Mouse (Mus musculus) heart, embryonic 11.5 days (tissue): ENCODE data around the gene Tssc4. TPM values are rescaled to one million over a fixed set of nuclear protein-coding genes. Genes with fewer than 3 reads are reported as not detected.
A peak's percentile ranks its signal among the peaks of the same experiment; 100 is the strongest.

Experiments used
- ATAC-seq: fragments of 200-750 bp; cut with Nextera tagmentation; replicated peaks from 2 replicates; pipeline ENCODE4 v1.8.0; 2017; ENCODE audit warnings: moderate library complexity; ENCODE audit not compliant: insufficient number of reproducible peaks, low FRiP score, low TSS enrichment
- H3K27ac ChIP-seq: fragments of 300-500 bp; sonication (generic); 2 replicates; pipeline ENCODE4 v1.5.1; 2014; ENCODE audit warnings: mild to moderate bottlenecking, low read depth, low read length
- H3K27me3 ChIP-seq: fragments of 300-500 bp; sonication (generic); 2 replicates; pipeline ENCODE4 v1.6.1; 2014; ENCODE audit warnings: mild to moderate bottlenecking, low read length, mixed read lengths; ENCODE audit not compliant: control insufficient read depth, insufficient read depth
- H3K36me3 ChIP-seq: fragments of 300-500 bp; sonication (generic); 2 replicates; pipeline ENCODE4 v1.6.1; 2014; ENCODE audit warnings: mild to moderate bottlenecking, low read length, moderate library complexity, mixed read lengths; ENCODE audit not compliant: control insufficient read depth, insufficient read depth
- H3K4me1 ChIP-seq: fragments of 300-500 bp; sonication (generic); 2 replicates; pipeline ENCODE4 v1.6.1; 2014; ENCODE audit warnings: low read length; ENCODE audit not compliant: control insufficient read depth, insufficient read depth
- H3K4me2 ChIP-seq: fragments of 300-500 bp; sonication (generic); 2 replicates; pipeline ENCODE4 v1.6.1; 2014; ENCODE audit warnings: mild to moderate bottlenecking, moderate library complexity
- H3K4me3 ChIP-seq: fragments of 300-500 bp; sonication (generic); 2 replicates; pipeline ENCODE4 v1.5.1; 2014; ENCODE audit warnings: low read depth, low read length
- H3K9ac ChIP-seq: fragments of 300-500 bp; sonication (generic); 2 replicates; pipeline ENCODE4 v1.6.1; 2014; ENCODE audit warnings: mild to moderate bottlenecking, low read depth, low read length, moderate library complexity
- H3K9me3 ChIP-seq: fragments of 300-500 bp; sonication (generic); replicated peaks from 2 replicates; pipeline ENCODE4 v1.6.1; 2016; ENCODE audit warnings: low read length; ENCODE audit not compliant: control insufficient read depth
- WGBS: fragments of 180-500 bp; shearing (Covaris S2); extraction: QIAGEN DNeasy Blood & Tissue Kit; methylation state at CpG from one replicate; pipeline ENCODE4 v1.1.7; 2014; ENCODE audit not compliant: insufficient replicate concordance; 5-methylcytosine and 5-hydroxymethylcytosine counted together
- polyA plus RNA-seq: library from polyadenylated mRNA; unstranded; fragments of >200 nt; fragmentation: Nextera tagmentation; extraction: Ambion mirVana; gene quantifications from 2 replicates; pipeline ENCODE4 v1.2.1, GENCODE M21; 2014

Tssc4 gene
- polyA plus RNA-seq, result 36.2 and 48.4 TPM in 2 replicates

DNA sequence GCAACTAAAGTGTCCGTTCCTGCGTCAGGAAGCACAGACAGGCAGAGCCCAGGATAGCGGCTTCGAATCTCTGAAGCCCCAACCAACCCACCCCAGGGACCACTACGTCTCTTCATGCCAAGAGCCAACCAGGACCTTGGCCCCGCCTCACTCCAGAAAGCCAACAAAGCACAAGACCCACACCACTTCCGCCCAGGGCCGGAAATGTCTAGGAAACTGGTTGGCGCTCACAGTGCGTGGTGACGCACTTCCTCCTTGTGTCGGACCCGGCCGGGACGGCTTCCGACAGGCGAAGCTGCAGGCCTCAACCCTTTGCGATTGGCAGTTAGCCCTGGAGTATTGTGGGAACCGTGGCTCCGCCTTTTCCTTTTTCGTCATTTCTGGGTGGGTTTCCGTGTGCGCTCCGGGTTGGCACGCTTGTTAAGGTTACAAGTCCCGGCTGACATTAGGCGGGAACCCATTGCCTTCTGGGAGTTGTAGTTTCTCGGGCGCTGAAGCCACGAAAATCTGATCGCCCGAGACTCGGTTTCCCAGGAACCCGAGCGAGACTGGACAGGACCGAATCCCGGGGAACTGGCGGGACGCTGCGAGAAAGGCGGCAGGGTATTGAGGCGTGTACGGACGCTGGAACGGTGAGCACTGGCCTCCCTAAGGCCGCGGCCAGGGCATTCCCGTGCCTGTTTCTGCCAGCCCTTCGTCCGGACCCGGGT lies at the start of gene Tssc4:
Gene Tssc4 (plus strand): TSS at position 368 of the 710 bp plus-strand sequence.
- WGBS, result under 1% methylated on average over 51 of the region's 51 CpGs
- peak within 1 kb of the TSS; percentile 92 for H3K27ac ChIP-seq
- peaks cover 37% of the 10 kb centered on the region for H3K36me3 ChIP-seq
- peaks cover 15% of the 10 kb centered on the region for H3K4me1 ChIP-seq
- peak within 1 kb of the TSS; percentile 91 for H3K4me2 ChIP-seq
- peak; percentile 90 for ATAC-seq
- H3K4me3 ChIP-seq, result peak within 1 kb of the TSS; percentile 85
- peak within 1 kb of the TSS; percentile 91 for H3K9ac ChIP-seq
- H3K9me3 ChIP-seq, result no peaks in the 10 kb centered on the region
- peaks cover 3% of the 10 kb centered on the region; the same call in 1 of the 2 replicates for H3K27me3 ChIP-seq

DNA sequence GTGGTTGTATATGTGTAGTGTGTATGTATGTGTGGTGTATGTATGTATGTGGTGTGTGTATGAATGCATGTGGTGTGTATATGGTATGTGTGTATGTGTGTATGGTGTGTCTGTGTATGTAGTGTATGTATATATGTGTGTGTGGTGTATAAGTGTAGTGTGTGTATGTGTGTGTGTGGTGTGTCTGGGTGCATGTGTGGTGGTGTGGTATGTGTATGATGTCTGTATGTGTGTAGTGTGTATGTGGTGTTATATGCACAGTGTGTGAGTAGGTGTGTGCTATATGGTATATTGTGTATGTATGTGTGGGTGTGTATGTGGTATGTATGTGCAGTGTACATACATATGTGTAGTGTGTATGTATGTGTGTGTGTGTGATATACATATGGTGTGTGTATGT lies 49.0 kb upstream of the Tssc4 start:
- Histone ChIP-seq H3K36me3 (no peaks in the 10 kb centered on the region), H3K27ac (no peak overlapping the region), H3K27me3 (no peaks in the 10 kb centered on the region), H3K4me3 (no peak overlapping the region), H3K4me1 (peaks cover 23% of the 10 kb centered on the region), H3K4me2 (no peak overlapping the region), H3K9me3 (no peaks in the 10 kb centered on the region), H3K9ac (no peak overlapping the region)
- no peak for ATAC-seq

GRCm38 (mm10) chr7:143020764-143021163 lies 48.3 kb upstream of the Tssc4 start:
- H3K27me3 ChIP-seq, result no peaks in the 10 kb centered on the region
- no peak for ATAC-seq
- WGBS, result 78% methylated on average over 3 of the region's 3 CpGs
- H3K4me3 ChIP-seq, result no peak overlapping the region
- no peak overlapping the region for H3K27ac ChIP-seq
- H3K4me1 ChIP-seq, result peaks cover 17% of the 10 kb centered on the region
- no peaks in the 10 kb centered on the region for H3K36me3 ChIP-seq
- H3K9ac ChIP-seq, result no peak overlapping the region
- H3K9me3 ChIP-seq, result no peaks in the 10 kb centered on the region
- no peak overlapping the region for H3K4me2 ChIP-seq

GRCm38 (mm10) chr7:143021356-143022164 lies 47.5 kb upstream of the Tssc4 start:
- Histone ChIP-seq H3K9ac (no peak overlapping the region), H3K4me3 (no peak overlapping the region), H3K4me1 (peaks cover 9% of the 10 kb centered on the region; the same call in 1 of the 2 replicates), H3K36me3 (no peaks in the 10 kb centered on the region), H3K9me3 (no peaks in the 10 kb centered on the region), H3K27me3 (no peaks in the 10 kb centered on the region), H3K27ac (no peak overlapping the region), H3K4me2 (no peak overlapping the region)
- no peak for ATAC-seq
- 58% methylated on average over 5 of the region's 5 CpGs for WGBS

DNA sequence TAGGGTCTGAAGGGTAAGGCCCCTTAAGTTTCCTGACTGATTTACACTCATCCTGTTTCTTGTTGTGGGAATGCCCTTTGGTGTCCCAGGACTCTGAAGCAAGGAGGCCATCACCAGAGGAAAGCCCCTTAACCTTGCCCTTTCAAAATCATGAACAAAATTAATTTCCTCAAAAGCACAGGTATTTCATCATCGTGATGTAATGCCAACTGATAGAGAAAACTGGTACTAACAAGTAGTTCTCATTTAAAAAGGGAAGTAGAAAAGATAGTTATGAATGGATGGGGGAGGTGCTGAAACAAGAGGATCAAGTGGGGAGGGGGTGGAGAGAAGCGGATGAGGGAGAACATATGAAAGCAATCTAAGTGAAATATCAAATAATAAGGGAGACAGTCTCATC lies 45.5 kb upstream of the Tssc4 start:
- H3K4me3 ChIP-seq, result no peak overlapping the region
- no peaks in the 10 kb centered on the region for H3K27me3 ChIP-seq
- no peaks in the 10 kb centered on the region for H3K9me3 ChIP-seq
- no peak overlapping the region for H3K4me2 ChIP-seq
- H3K9ac ChIP-seq, result no peak overlapping the region
- WGBS, result 91% methylated on average over 2 of the region's 2 CpGs
- no peaks in the 10 kb centered on the region for H3K36me3 ChIP-seq
- ATAC-seq, result no peak
- 0 out of 2 replicates have a peak, but pooled peaks cover 2% of the 10 kb centered on the region for H3K4me1 ChIP-seq
- no peak overlapping the region for H3K27ac ChIP-seq

- Histone ChIP-seq H3K4me2 (no peak overlapping the region), H3K9me3 (no peaks in the 10 kb centered on the region), H3K27me3 (no peaks in the 10 kb centered on the region), H3K36me3 (no peaks in the 10 kb centered on the region), H3K9ac (no peak overlapping the region), H3K4me3 (no peak overlapping the region), H3K4me1 (0 out of 2 replicates have a peak, but pooled peaks cover 2% of the 10 kb centered on the region), H3K27ac (no peak overlapping the region)
- no peak for ATAC-seq
- 86% methylated on average over 1 of the region's 1 CpGs for WGBS
Observed at GRCm38 (mm10) chr7:143024293-143024692, 44.8 kb upstream of the Tssc4 start.

- Histone ChIP-seq H3K36me3 (no peaks in the 10 kb centered on the region), H3K4me2 (no peak overlapping the region), H3K27ac (no peak overlapping the region), H3K4me3 (no peak overlapping the region), H3K9ac (no peak overlapping the region), H3K4me1 (0 out of 2 replicates have a peak, but pooled peaks cover 2% of the 10 kb centered on the region), H3K27me3 (no peaks in the 10 kb centered on the region), H3K9me3 (no peaks in the 10 kb centered on the region)
- no peak for ATAC-seq
- 84% methylated on average over 3 of the region's 3 CpGs for WGBS
Observed at GRCm38 (mm10) chr7:143025496-143025895, 43.6 kb upstream of the Tssc4 start.

GRCm38 (mm10) chr7:143027196-143027595 lies 41.9 kb upstream of the Tssc4 start:
- Histone ChIP-seq H3K9ac (no peak overlapping the region), H3K27me3 (no peaks in the 10 kb centered on the region), H3K4me2 (no peak overlapping the region), H3K27ac (no peak overlapping the region), H3K4me3 (no peak overlapping the region), H3K9me3 (no peaks in the 10 kb centered on the region), H3K36me3 (no peaks in the 10 kb centered on the region), H3K4me1 (0 out of 2 replicates have a peak, but pooled peaks cover 8% of the 10 kb centered on the region)
- WGBS, result 91% methylated on average over 4 of the region's 4 CpGs
- no peak for ATAC-seq
